Mouse (Mus musculus): Measurements from ENCODE around the gene Mrpl37. TPM values are rescaled to one million over a fixed set of nuclear protein-coding genes. Genes with fewer than 3 reads are reported as not detected.

Mrpl37 gene
- total RNA-seq, 2 experiments from 2014 or later: 89.9 to 90.5 TPM

DNA sequence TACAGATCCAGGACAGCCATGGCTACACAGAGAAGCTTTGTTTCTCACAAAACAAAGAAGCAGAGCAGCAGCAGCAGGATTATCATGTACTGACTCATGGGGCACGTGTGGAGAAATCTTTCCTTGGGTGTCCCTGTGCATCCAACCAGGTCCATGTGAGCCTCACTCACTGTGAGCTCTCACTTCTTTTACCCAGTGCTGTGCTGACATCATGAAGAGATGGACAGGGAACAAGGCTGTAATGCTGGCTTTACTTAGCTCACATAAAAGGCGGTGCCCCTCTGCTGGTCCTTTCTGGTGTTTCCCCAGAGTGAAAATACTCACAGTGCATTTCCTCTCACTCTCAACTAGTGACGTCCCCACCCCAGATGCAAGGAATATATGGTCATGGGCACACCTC lies 45.2 kb downstream of the Mrpl37 start:
- intact Hi-C loops (cut with DNase I): no loop called here
- DNase-seq: no peak

GRCm38 (mm10) chr4:107020287-107021000 lies 46.2 kb downstream of the Mrpl37 start:
- DNase-seq: no peak
- intact Hi-C loops (cut with DNase I): no loop called here

- intact Hi-C loops (cut with DNase I): loop anchor here (5.0 kb wide), 1 partner anchor 48 kb away; the partner anchor contains the start of genes Cyb5rl and Mrpl37
- no peak for DNase-seq
Measured at GRCm38 (mm10) chr4:107019027-107019426, 47.6 kb downstream of the Mrpl37 start.

- intact Hi-C loops (cut with DNase I): loop anchor here (5.0 kb wide), 1 partner anchor 49 kb away; the partner anchor contains the start of genes Cyb5rl and Mrpl37
- no peak for DNase-seq
Measured at GRCm38 (mm10) chr4:107018521-107018920, 48.1 kb downstream of the Mrpl37 start.

DNA sequence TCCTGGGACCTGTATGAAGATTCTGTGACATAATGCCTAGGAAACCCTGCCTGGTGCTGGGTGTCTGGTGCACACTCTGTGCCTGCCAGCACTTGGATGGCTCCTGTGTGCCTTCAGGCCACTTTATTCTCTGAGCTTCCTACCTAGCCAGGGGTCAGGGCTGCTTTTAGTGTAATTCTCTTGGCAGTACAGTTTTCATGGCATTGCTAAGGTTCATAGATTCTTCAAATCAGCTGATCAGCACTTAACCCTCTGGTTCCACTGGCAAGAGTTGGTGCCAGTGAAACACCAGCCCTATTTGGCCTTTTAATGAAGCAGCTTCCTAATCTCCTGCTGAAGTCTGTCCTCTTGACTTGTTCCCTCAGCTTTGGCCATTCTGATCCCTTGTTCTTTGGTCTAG lies 49.4 kb downstream of the Mrpl37 start:
- intact Hi-C loops (cut with DNase I): loop anchor here (5.0 kb wide), 1 partner anchor 50 kb away; the partner anchor contains the start of genes Cyb5rl and Mrpl37
- DNase-seq: no peak

GRCm38 (mm10) chr4:107015971-107016511 lies 50.6 kb downstream of the Mrpl37 start:
- intact Hi-C loops (cut with DNase I): loop anchor here (5.0 kb wide), 1 partner anchor 51 kb away; the partner anchor contains the start of genes Cyb5rl and Mrpl37
- DNase-seq: no peak

DNA sequence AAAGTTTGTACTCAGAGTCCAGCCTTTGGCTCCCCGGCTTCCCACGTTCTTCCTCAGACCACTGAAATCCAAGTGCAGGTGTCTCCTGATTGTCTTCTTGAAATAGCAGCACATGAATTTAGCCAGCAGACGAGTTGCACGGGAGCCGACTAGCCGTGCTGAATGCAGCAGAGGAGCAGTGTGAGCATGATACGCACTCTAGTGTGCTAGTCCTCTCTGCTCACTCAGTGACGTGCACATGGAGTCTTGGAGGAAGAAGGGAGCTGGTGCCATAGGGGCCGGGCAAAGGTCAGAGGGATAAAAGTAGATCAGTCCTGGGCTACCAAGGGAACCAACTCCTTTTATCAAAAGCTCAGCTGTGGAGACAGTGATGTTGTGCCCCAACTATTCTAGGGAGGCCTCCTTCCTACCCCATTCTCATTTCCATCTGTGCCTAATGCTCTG lies 52.8 kb downstream of the Mrpl37 start:
- intact Hi-C loops (cut with DNase I): no loop called here
- no peak for DNase-seq

DNA sequence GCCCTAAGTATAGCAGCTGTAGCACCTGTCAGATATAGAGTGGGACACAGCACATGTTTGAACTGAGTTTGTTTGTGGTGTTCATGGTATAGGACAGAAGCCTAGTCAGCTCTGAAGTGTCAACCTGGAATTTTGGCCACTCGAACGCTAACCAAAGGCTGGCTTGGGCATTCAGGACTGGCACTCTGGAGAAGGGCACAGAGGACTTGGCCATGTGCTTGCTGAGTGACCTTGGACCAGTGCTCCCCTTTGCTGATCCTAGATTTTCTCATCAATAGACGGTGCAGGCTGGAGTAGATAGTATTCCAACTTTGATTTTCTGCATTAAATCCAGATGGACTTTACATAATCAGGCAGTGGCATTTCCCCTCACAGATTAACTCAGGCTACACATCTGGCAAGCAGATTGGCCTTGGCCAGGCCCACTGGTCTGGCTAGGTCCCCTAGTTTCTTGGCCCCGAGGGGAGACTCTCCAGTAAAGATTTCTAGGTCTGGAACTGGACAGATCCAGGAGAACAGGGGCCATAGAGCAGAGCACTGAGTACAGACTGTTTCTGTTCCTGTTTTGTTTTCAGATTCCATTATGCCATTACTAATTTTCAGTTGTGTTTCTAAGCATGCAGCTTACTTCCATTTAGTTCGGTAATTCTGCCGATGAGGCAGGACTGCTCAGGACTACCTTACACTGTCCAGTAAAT lies 53.4 kb downstream of the Mrpl37 start:
- DNase-seq: peak; percentile 48 to 52
- intact Hi-C loops (cut with DNase I): no loop called here

DNA sequence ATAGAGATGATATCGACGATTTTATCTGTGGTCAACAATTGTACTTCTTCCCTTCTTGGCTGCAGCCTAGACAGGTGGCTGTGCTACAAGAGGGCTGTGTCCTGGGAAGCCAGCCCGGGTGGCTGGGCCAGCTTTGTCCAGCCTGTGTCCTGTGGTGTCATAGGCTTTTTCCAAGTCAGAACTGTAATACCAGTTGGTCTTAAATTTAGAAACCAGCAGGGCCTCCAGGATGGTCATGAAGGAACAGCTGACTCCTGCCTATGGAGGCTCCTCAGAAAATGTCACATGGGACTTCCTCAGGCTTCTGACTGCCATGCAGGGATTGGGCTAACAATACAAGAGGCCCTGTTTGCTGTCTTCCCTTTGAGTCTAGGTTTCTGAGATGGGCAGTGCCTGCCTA lies 54.1 kb downstream of the Mrpl37 start:
- intact Hi-C loops (cut with DNase I): no loop called here

DNA sequence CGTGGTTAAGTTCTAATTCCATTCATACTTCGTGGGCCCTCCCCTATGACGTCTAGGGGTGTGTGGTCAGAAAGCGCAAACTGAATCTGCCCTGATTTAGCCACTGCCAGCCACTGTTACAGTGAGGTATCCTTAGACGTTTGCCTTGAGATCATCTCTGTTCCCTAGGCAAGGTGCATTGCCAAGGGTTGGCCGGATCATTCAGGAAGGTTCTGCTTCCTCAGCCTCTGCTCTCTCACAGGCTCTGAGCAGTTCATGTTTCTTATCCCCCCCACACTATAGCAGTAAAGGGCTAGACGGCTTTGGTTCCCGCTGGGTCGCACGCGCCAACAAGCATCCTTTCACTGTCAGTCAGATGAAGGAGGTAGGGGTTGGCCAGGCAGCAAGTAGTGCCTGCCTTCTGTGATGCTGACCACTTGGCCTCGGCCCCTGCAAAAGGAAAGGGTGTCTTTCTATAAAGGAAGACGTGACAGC lies 54.6 kb downstream of the Mrpl37 start:
- intact Hi-C loops (cut with DNase I): no loop called here
- DNase-seq: no peak

More for the DNA sequence above, 54.1 kb downstream of the Mrpl37 start:
- DNase-seq: peak; percentile 28 to 61

DNA sequence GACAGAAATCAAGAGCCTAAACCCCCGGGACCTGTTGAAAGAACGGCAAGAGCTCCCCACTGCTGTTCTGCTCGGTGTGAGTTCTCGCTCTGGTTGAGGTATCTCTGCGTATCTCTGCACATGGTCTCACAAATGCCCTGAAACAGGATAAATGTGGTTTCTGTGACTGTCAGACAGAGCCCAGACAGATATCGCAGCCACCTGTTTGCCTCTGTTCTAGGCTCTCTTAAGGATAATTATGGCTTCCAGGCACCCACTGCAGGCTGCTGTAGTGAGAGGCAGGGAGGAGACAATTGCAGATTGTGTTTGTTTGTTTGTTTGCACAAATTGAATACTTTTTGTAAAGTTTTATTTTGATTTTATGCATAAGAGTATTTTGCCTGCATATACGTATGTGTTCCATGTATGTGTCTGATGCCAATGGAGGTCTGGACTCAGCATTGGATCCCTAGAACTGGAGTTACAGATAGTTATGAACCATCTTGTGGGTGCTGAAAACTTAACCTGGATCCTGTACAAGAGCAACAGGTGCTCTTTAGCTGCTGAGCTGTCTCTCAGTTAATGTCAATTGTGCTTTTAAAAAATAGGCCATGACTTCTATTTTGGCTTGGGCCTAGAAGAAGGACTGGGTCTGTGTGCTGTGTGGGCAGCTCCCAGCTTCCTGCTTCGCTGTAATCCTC lies 55.2 kb downstream of the Mrpl37 start:
- no peak for DNase-seq

GRCm38 (mm10) chr4:107009548-107009947 lies 57.1 kb downstream of the Mrpl37 start:
- intact Hi-C loops (cut with DNase I): no loop called here
- no peak for DNase-seq

More for the DNA sequence above, 55.2 kb downstream of the Mrpl37 start:
- intact Hi-C loops (cut with DNase I): no loop called here

- intact Hi-C loops (cut with DNase I): no loop called here
- DNase-seq: no peak
Measured at GRCm38 (mm10) chr4:107008161-107008560, 58.5 kb downstream of the Mrpl37 start.

GRCm38 (mm10) chr4:107007359-107007758 lies 59.3 kb downstream of the Mrpl37 start:
- no peak for DNase-seq

DNA sequence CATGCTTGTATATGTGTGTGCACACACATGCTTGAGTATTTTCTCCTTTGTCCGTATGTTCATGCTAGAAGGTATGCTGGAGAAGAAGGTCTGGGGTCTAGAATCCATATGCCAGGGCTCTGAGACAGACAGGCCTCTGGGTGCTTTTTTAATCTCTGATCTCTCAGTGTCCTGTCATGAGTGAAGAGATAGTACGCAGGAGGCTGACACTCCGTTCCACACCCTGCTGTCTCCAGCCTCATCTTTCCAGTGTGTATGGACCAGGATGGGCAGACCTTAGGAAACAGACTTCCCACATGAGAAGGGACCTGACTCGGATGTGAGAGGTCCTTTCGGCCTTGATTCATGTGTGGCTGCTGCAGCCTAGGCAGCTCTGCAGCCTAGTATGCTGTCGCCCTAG lies 59.9 kb downstream of the Mrpl37 start:
- DNase-seq: no peak
- intact Hi-C loops (cut with DNase I): no loop called here

More at GRCm38 (mm10) chr4:107007359-107007758, 59.3 kb downstream of the Mrpl37 start:
- intact Hi-C loops (cut with DNase I): no loop called here

GRCm38 (mm10) chr4:107006229-107006628 lies 60.4 kb downstream of the Mrpl37 start:
- DNase-seq: no peak
- intact Hi-C loops (cut with DNase I): no loop called here

Measured in gastrocnemius, postnatal 36 days (tissue).